Mouse (Mus musculus) cerebellum, adult 18-20 months (tissue): ENCODE results near the gene Slc5a7.

ENCODE experiments used
- DNase-seq, 2 experiments: peaks; one replicate each; pipeline ENCODE4 v3.0.0; 2021

Slc5a7 gene

GRCm38 (mm10) chr17:54298934-54299333 lies at the start of gene Slc5a7:
Slc5a7 (minus strand) TSS chr17:54299034.
- no peak for DNase-seq

- DNase-seq = no peak
Measured at GRCm38 (mm10) chr17:54347672-54348071, 48.8 kb upstream of the Slc5a7 start.

- peak in 1 of 2 experiments; percentile 1 for DNase-seq
Measured at GRCm38 (mm10) chr17:54343395-54343794, 44.6 kb upstream of the Slc5a7 start.

- no peak for DNase-seq
Measured at GRCm38 (mm10) chr17:54298232-54298924, 456 bp downstream of the Slc5a7 start.

- DNase-seq = no peak
Measured at GRCm38 (mm10) chr17:54250783-54251182, 48.1 kb downstream of the Slc5a7 start.

- no peak for DNase-seq
Measured at GRCm38 (mm10) chr17:54243650-54244300, 55.1 kb downstream of the Slc5a7 start.

- DNase-seq = no peak
Measured at GRCm38 (mm10) chr17:54239435-54239834, 59.4 kb downstream of the Slc5a7 start.
